In genomic region chr11:103649301-103649982, GRCm38 (mm10) we compare ENCODE assay signal across 9 mouse cellular contexts. TPM values are rescaled to one million over a fixed set of nuclear protein-coding genes. Genes with fewer than 3 reads are reported as not detected.
DNase-seq lines count a peak whose midpoint lies in the region; ATAC-seq and TF ChIP-seq lines count a peak whose summit lies in the region.
"Had no signal": no experiment of that assay in that cellular context is flagged by ENCODE, and none has a peak within 500 bp of the region (broad histone marks: within the 10 kb centered on the region; RNA-seq: fewer than 3 reads in every experiment).

TSS of gene Rprml (plus strand) at chr11:103649570.

- no peak for ATAC-seq in embryonic facial prominence, embryonic 15.5 days (ENCODE audit: insufficient number of reproducible peaks, low FRiP score, low TSS enrichment, low read depth)
- 0 out of 2 replicates have a peak, but pooled peaks have one; percentile 14 for ATAC-seq in intestine, embryonic 16.5 days
- ATAC-seq in liver, embryonic 16.5 days (ENCODE audit: low read depth): no peak

- H3K4me2 ChIP-seq in embryonic facial prominence, embryonic 15.5 days (replicated peaks): peak within 1 kb of the TSS; percentile 82
- peak within 1 kb of the TSS; percentile 61 for H3K4me2 ChIP-seq in intestine, embryonic 16.5 days (ENCODE audit: low read depth, low read length)
- peak within 1 kb of the TSS; percentile 25; the same call in 1 of the 2 replicates for H3K4me2 ChIP-seq in liver, embryonic 16.5 days (ENCODE audit: low read depth, low read length)

- no peak for TF ChIP-seq CTCF in cerebellum, adult 2 months (IDR thresholded peaks at IDR 0.05; ENCODE audit: borderline replicate concordance, insufficient read depth, low read depth, low read length)
- TF ChIP-seq CTCF in ES-Bruce4 (IDR thresholded peaks at IDR 0.05; ENCODE audit: low read depth, low read length): no peak
- no peak for TF ChIP-seq CTCF in thymus, adult 2 months (IDR thresholded peaks at IDR 0.05; ENCODE audit: borderline replicate concordance, control insufficient read depth, extremely low read depth, insufficient read depth, low read length, poor library complexity)

- 1% methylated on average over 71 of the region's 71 CpGs for WGBS in cerebellum, adult 2 months
- under 1% methylated on average over 71 of the region's 71 CpGs for WGBS in embryonic facial prominence, embryonic 15.5 days
- WGBS in intestine, embryonic 16.5 days: 1% methylated on average over 67 of the region's 71 CpGs
- 2% methylated on average over 67 of the region's 71 CpGs for WGBS in liver, embryonic 16.5 days (ENCODE audit: insufficient replicate concordance)
- 2% methylated on average over 71 of the region's 71 CpGs for WGBS in thymus, adult 2 months

- peak within 1 kb of the TSS; percentile 44 for H3K4me3 ChIP-seq in cerebellum, adult 2 months (replicated peaks; ENCODE audit: insufficient read depth, low read depth, low read length)
- H3K4me3 ChIP-seq in ES-Bruce4 (ENCODE audit: low read depth, low read length): peak within 1 kb of the TSS; percentile 32
- peak within 1 kb of the TSS; percentile 42 for H3K4me3 ChIP-seq in embryonic facial prominence, embryonic 15.5 days (replicated peaks)
- H3K4me3 ChIP-seq in intestine, embryonic 16.5 days (ENCODE audit: low read length): peak within 1 kb of the TSS; percentile 43
- H3K4me3 ChIP-seq in liver, embryonic 16.5 days (ENCODE audit: low read depth, low read length): peak within 1 kb of the TSS; percentile 15
- H3K4me3 ChIP-seq in thymus, adult 2 months (ENCODE audit: control insufficient read depth, insufficient read depth, low read length): no peak within 1 kb of the TSS

- peak; percentile 45 to 46 for DNase-seq in cerebellum, adult 2 months
- DNase-seq in cerebellum, adult 11 months: no peak
- peak; percentile 23 for DNase-seq in splenic B cell, adult 2 months (ENCODE audit: low read depth, low spot score)
- DNase-seq in thymus, adult 2 months: no peak

- H3K36me3 ChIP-seq in ES-Bruce4 (ENCODE audit: control insufficient read depth, insufficient read depth, low read length, poor library complexity, severe bottlenecking): no peaks in the 10 kb centered on the region
- no peaks in the 10 kb centered on the region for H3K36me3 ChIP-seq in embryonic facial prominence, embryonic 15.5 days
- no peaks in the 10 kb centered on the region for H3K36me3 ChIP-seq in intestine, embryonic 16.5 days (ENCODE audit: control insufficient read depth, insufficient read depth, low read length)
- no peaks in the 10 kb centered on the region for H3K36me3 ChIP-seq in liver, embryonic 16.5 days (ENCODE audit: control insufficient read depth, insufficient read depth)
- H3K36me3 ChIP-seq in splenic B cell, adult 2 months (ENCODE audit: control insufficient read depth, insufficient read depth, low read length, poor library complexity, severe bottlenecking): no peaks in the 10 kb centered on the region
- no peaks in the 10 kb centered on the region for H3K36me3 ChIP-seq in thymus, adult 2 months (ENCODE audit: control insufficient read depth, insufficient read depth, low read length)

- no peak for TF ChIP-seq EP300 in ES-Bruce4 (IDR thresholded peaks at IDR 0.05; ENCODE audit: insufficient read depth, low read depth, low read length)

- peaks cover 18% of the 10 kb centered on the region for H3K4me1 ChIP-seq in cerebellum, adult 2 months (ENCODE audit: control insufficient read depth, insufficient read depth, low read length)
- no peaks in the 10 kb centered on the region for H3K4me1 ChIP-seq in ES-Bruce4 (ENCODE audit: control insufficient read depth, insufficient read depth, low read length)
- peaks cover 18% of the 10 kb centered on the region for H3K4me1 ChIP-seq in embryonic facial prominence, embryonic 15.5 days
- peaks cover 12% of the 10 kb centered on the region for H3K4me1 ChIP-seq in intestine, embryonic 16.5 days (ENCODE audit: control insufficient read depth, insufficient read depth, low read length)
- H3K4me1 ChIP-seq in liver, embryonic 16.5 days (ENCODE audit: control insufficient read depth, low read depth, low read length): no peaks in the 10 kb centered on the region
- no peaks in the 10 kb centered on the region for H3K4me1 ChIP-seq in thymus, adult 2 months (replicated peaks; ENCODE audit: control insufficient read depth, insufficient read depth, low read length)

- no peak for TF ChIP-seq POLR2A in cerebellum, adult 2 months (IDR thresholded peaks at IDR 0.05; ENCODE audit: borderline replicate concordance, insufficient read depth, low read length)
- TF ChIP-seq POLR2A in ES-Bruce4 (IDR thresholded peaks at IDR 0.05; ENCODE audit: insufficient read depth, low read length): no peak
- TF ChIP-seq POLR2A in thymus, adult 2 months (IDR thresholded peaks at IDR 0.05; ENCODE audit: control insufficient read depth, extremely low read depth, insufficient read depth, low read length, poor library complexity): no peak

- no peak within 1 kb of the TSS for H3K27ac ChIP-seq in cerebellum, adult 2 months (ENCODE audit: insufficient read depth, low read length)
- no peak within 1 kb of the TSS for H3K27ac ChIP-seq in ES-Bruce4 (ENCODE audit: insufficient read depth, low read length)
- no peak within 1 kb of the TSS for H3K27ac ChIP-seq in embryonic facial prominence, embryonic 15.5 days (replicated peaks)
- H3K27ac ChIP-seq in intestine, embryonic 16.5 days (ENCODE audit: low read length): no peak within 1 kb of the TSS
- H3K27ac ChIP-seq in liver, embryonic 16.5 days (ENCODE audit: low read length): no peak within 1 kb of the TSS
- no peak within 1 kb of the TSS for H3K27ac ChIP-seq in thymus, adult 2 months (ENCODE audit: control insufficient read depth, insufficient read depth, low read length)

- H3K9me3 ChIP-seq in ES-Bruce4 (replicated peaks; ENCODE audit: control insufficient read depth, insufficient read depth, low read length, poor library complexity, severe bottlenecking): no peaks in the 10 kb centered on the region
- no peaks in the 10 kb centered on the region for H3K9me3 ChIP-seq in embryonic facial prominence, embryonic 15.5 days (replicated peaks)
- H3K9me3 ChIP-seq in intestine, embryonic 16.5 days (ENCODE audit: control insufficient read depth, low read length): no peaks in the 10 kb centered on the region
- no peaks in the 10 kb centered on the region for H3K9me3 ChIP-seq in liver, embryonic 16.5 days (replicated peaks; ENCODE audit: control insufficient read depth, low read length)

- peaks cover 9% of the 10 kb centered on the region; the same call in 1 of the 2 replicates for H3K27me3 ChIP-seq in cerebellum, adult 2 months (ENCODE audit: control insufficient read depth, insufficient read depth, low read length)
- H3K27me3 ChIP-seq in ES-Bruce4 (ENCODE audit: control insufficient read depth, insufficient read depth, low read length, poor library complexity, severe bottlenecking): peaks cover 9% of the 10 kb centered on the region
- H3K27me3 ChIP-seq in embryonic facial prominence, embryonic 15.5 days: peaks cover 88% of the 10 kb centered on the region
- peaks cover 58% of the 10 kb centered on the region for H3K27me3 ChIP-seq in intestine, embryonic 16.5 days (replicated peaks; ENCODE audit: control insufficient read depth, insufficient read depth, low read length)
- H3K27me3 ChIP-seq in liver, embryonic 16.5 days (ENCODE audit: control insufficient read depth, insufficient read depth, low read depth, low read length): peaks cover 44% of the 10 kb centered on the region
- H3K27me3 ChIP-seq in splenic B cell, adult 2 months (ENCODE audit: control insufficient read depth, insufficient read depth, low read length, poor library complexity, severe bottlenecking): peaks cover 3% of the 10 kb centered on the region; the same call in 1 of the 2 replicates
- peaks cover 6% of the 10 kb centered on the region; the same call in 1 of the 2 replicates for H3K27me3 ChIP-seq in thymus, adult 2 months (ENCODE audit: control insufficient read depth, insufficient read depth, low read length)

- H3K9ac ChIP-seq in ES-Bruce4 (ENCODE audit: low read depth, poor library complexity, severe bottlenecking): peak within 1 kb of the TSS; percentile 31; the same call in 1 of the 2 replicates
- 0 out of 2 replicates have a peak within 1 kb of the TSS, but pooled peaks have one; percentile 10 for H3K9ac ChIP-seq in embryonic facial prominence, embryonic 15.5 days
- H3K9ac ChIP-seq in intestine, embryonic 16.5 days (ENCODE audit: low read depth, low read length): no peak within 1 kb of the TSS
- no peak within 1 kb of the TSS for H3K9ac ChIP-seq in liver, embryonic 16.5 days (ENCODE audit: low read depth, low read length)

RNA-seq across cellular contexts. Expression of gene Rprml, which starts in this region (rescaled TPM):
- 5.8 and 6.9 TPM in 2 replicates for polyA plus RNA-seq in cerebellum, adult 2 months (2012; rRNA removed)
- polyA plus RNA-seq in ES-Bruce4 (2011; ENCODE audit: insufficient read depth, insufficient read length, low read depth, missing spikeins): not detected in 2 replicates
- polyA plus RNA-seq in embryonic facial prominence, embryonic 15.5 days (2015; fragmentation: Nextera tagmentation; extraction: Ambion mirVana): 0.22 and 0.32 TPM in 2 replicates
- polyA plus RNA-seq in intestine, embryonic 16.5 days (2015; fragmentation: Nextera tagmentation; extraction: Ambion mirVana): 0.44 and 0.81 TPM in 2 replicates
- polyA plus RNA-seq in liver, embryonic 16.5 days (2015; fragmentation: Nextera tagmentation; extraction: Ambion mirVana): not detected in 2 replicates
- 0.09 TPM in 1 of 2 replicates, not detected in the other for polyA plus RNA-seq in thymus, adult 2 months (2012; rRNA removed)
- polyA plus RNA-seq: C2C12 had no signal

Comparison
In these comparisons a context has a peak if more than half of its experiments do, and no peak if none do; other contexts are left out.
1. DNase-seq: peak in cerebellum, adult 2 months (2 of 2) and splenic B cell, adult 2 months (single experiment); none in cerebellum, adult 11 months (single experiment) and thymus, adult 2 months (single experiment).
2. Peak in ATAC-seq, H3K4me3 ChIP-seq and H3K4me2 ChIP-seq in intestine, embryonic 16.5 days; RNA of the gene not detected or under 1 TPM.
3. H3K9ac ChIP-seq: peak in ES-Bruce4 (single experiment) and embryonic facial prominence, embryonic 15.5 days (single experiment); none in intestine, embryonic 16.5 days (single experiment) and liver, embryonic 16.5 days (single experiment).
4. H3K4me2 ChIP-seq: peak in every context shown above with its lines; median percentile 82 in embryonic facial prominence, embryonic 15.5 days; 61 in intestine, embryonic 16.5 days; 25 in liver, embryonic 16.5 days.